Mouse (Mus musculus): Measurements from ENCODE around the gene Chmp6. TPM values are rescaled to one million over a fixed set of nuclear protein-coding genes. Genes with fewer than 3 reads are reported as not detected.

Gene Chmp6
- total and polyA plus RNA-seq, 2 experiments from 2014 or later, result 79.5 to 121 TPM

GRCm38 (mm10) chr11:119928023-119928681 lies 14.9 kb downstream of the Chmp6 start:
- no peaks in the 10 kb centered on the region for H3K9me3 ChIP-seq (ENCODE audit: low read length)
- no peak for ATAC-seq (ENCODE audit: low FRiP score)
- H3K36me3 ChIP-seq (ENCODE audit: insufficient read depth, low read length), result no peaks in the 10 kb centered on the region
- H3K4me3 ChIP-seq (ENCODE audit: low read depth, low read length), result no peak overlapping the region
- DNase-seq (ENCODE audit: low spot score), result no peak
- H3K4me1 ChIP-seq (ENCODE audit: insufficient read depth, low read length), result no peaks in the 10 kb centered on the region
- no peaks in the 10 kb centered on the region for H3K27me3 ChIP-seq (ENCODE audit: insufficient read depth, low read length)
- H3K27ac ChIP-seq (ENCODE audit: low read depth, low read length), result no peak overlapping the region
- H3K9ac ChIP-seq (replicated peaks; ENCODE audit: low read length, poor library complexity, severe bottlenecking), result no peak overlapping the region
- WGBS, result 77% methylated on average over 16 of the region's 16 CpGs
- H3K4me2 ChIP-seq (ENCODE audit: low read depth, low read length, poor library complexity, severe bottlenecking), result no peak overlapping the region
- no peak for TF ChIP-seq CTCF (IDR thresholded peaks at IDR 0.05)

- WGBS, result 75% methylated on average over 6 of the region's 6 CpGs
- H3K4me3 ChIP-seq (ENCODE audit: low read depth, low read length), result no peak overlapping the region
- H3K9ac ChIP-seq (replicated peaks; ENCODE audit: low read length, poor library complexity, severe bottlenecking), result no peak overlapping the region
These were observed 16.5 kb downstream of the Chmp6 start for GRCm38 (mm10) chr11:119929603-119930265.

GRCm38 (mm10) chr11:119931809-119932208 lies 18.6 kb downstream of the Chmp6 start:
- Histone ChIP-seq H3K27ac (ENCODE audit: low read depth, low read length) (no peak overlapping the region), H3K4me2 (ENCODE audit: low read depth, low read length, poor library complexity, severe bottlenecking) (no peak overlapping the region), H3K4me1 (ENCODE audit: insufficient read depth, low read length) (no peaks in the 10 kb centered on the region), H3K36me3 (ENCODE audit: insufficient read depth, low read length) (no peaks in the 10 kb centered on the region), H3K27me3 (ENCODE audit: insufficient read depth, low read length) (no peaks in the 10 kb centered on the region), H3K9ac (replicated peaks; ENCODE audit: low read length, poor library complexity, severe bottlenecking) (no peak overlapping the region), H3K9me3 (ENCODE audit: low read length) (no peaks in the 10 kb centered on the region), H3K4me3 (ENCODE audit: low read depth, low read length) (no peak overlapping the region)
- DNase-seq (ENCODE audit: low spot score), result peak; percentile 52
- 73% methylated on average over 10 of the region's 10 CpGs for WGBS
- no peak for ATAC-seq (ENCODE audit: low FRiP score)
- no peak for TF ChIP-seq CTCF (IDR thresholded peaks at IDR 0.05)

More at GRCm38 (mm10) chr11:119929603-119930265, 16.5 kb downstream of the Chmp6 start:
- Histone ChIP-seq H3K27me3 (ENCODE audit: insufficient read depth, low read length) (no peaks in the 10 kb centered on the region), H3K4me2 (ENCODE audit: low read depth, low read length, poor library complexity, severe bottlenecking) (no peak overlapping the region), H3K36me3 (ENCODE audit: insufficient read depth, low read length) (no peaks in the 10 kb centered on the region), H3K27ac (ENCODE audit: low read depth, low read length) (no peak overlapping the region), H3K9me3 (ENCODE audit: low read length) (no peaks in the 10 kb centered on the region), H3K4me1 (ENCODE audit: insufficient read depth, low read length) (no peaks in the 10 kb centered on the region)
- TF ChIP-seq CTCF (IDR thresholded peaks at IDR 0.05), result no peak
- no peak for DNase-seq (ENCODE audit: low spot score)
- no peak for ATAC-seq (ENCODE audit: low FRiP score)

- no peaks in the 10 kb centered on the region for H3K4me1 ChIP-seq (ENCODE audit: insufficient read depth, low read length)
- ATAC-seq (ENCODE audit: low FRiP score), result no peak
- 70% methylated on average over 4 of the region's 4 CpGs for WGBS
- H3K27ac ChIP-seq (ENCODE audit: low read depth, low read length), result no peak overlapping the region
- no peak overlapping the region for H3K9ac ChIP-seq (replicated peaks; ENCODE audit: low read length, poor library complexity, severe bottlenecking)
- H3K27me3 ChIP-seq (ENCODE audit: insufficient read depth, low read length), result no peaks in the 10 kb centered on the region
- H3K4me2 ChIP-seq (ENCODE audit: low read depth, low read length, poor library complexity, severe bottlenecking), result no peak overlapping the region
- peak; percentile 27 for DNase-seq (ENCODE audit: low spot score)
- H3K36me3 ChIP-seq (ENCODE audit: insufficient read depth, low read length), result no peaks in the 10 kb centered on the region
- H3K4me3 ChIP-seq (ENCODE audit: low read depth, low read length), result no peak overlapping the region
- no peak for TF ChIP-seq CTCF (IDR thresholded peaks at IDR 0.05)
- no peaks in the 10 kb centered on the region for H3K9me3 ChIP-seq (ENCODE audit: low read length)
These were observed 19.9 kb downstream of the Chmp6 start for GRCm38 (mm10) chr11:119933142-119933541.

- WGBS, result 86% methylated on average over 8 of the region's 8 CpGs
- H3K36me3 ChIP-seq (ENCODE audit: insufficient read depth, low read length), result no peaks in the 10 kb centered on the region
- H3K27me3 ChIP-seq (ENCODE audit: insufficient read depth, low read length), result no peaks in the 10 kb centered on the region
- no peaks in the 10 kb centered on the region for H3K9me3 ChIP-seq (ENCODE audit: low read length)
- H3K27ac ChIP-seq (ENCODE audit: low read depth, low read length), result no peak overlapping the region
- H3K4me3 ChIP-seq (ENCODE audit: low read depth, low read length), result no peak overlapping the region
- H3K4me1 ChIP-seq (ENCODE audit: insufficient read depth, low read length), result no peaks in the 10 kb centered on the region
- H3K4me2 ChIP-seq (ENCODE audit: low read depth, low read length, poor library complexity, severe bottlenecking), result no peak overlapping the region
- TF ChIP-seq CTCF (IDR thresholded peaks at IDR 0.05), result no peak
- DNase-seq (ENCODE audit: low spot score), result no peak
- ATAC-seq (ENCODE audit: low FRiP score), result no peak
- H3K9ac ChIP-seq (replicated peaks; ENCODE audit: low read length, poor library complexity, severe bottlenecking), result no peak overlapping the region
These were observed 20.8 kb downstream of the Chmp6 start for GRCm38 (mm10) chr11:119933819-119934583.

GRCm38 (mm10) chr11:119934773-119935172 lies 21.5 kb downstream of the Chmp6 start:
- no peak overlapping the region for H3K4me3 ChIP-seq (ENCODE audit: low read depth, low read length)
- no peak overlapping the region for H3K4me2 ChIP-seq (ENCODE audit: low read depth, low read length, poor library complexity, severe bottlenecking)
- H3K27ac ChIP-seq (ENCODE audit: low read depth, low read length), result no peak overlapping the region
- ATAC-seq (ENCODE audit: low FRiP score), result no peak
- WGBS, result 80% methylated on average over 8 of the region's 8 CpGs
- H3K4me1 ChIP-seq (ENCODE audit: insufficient read depth, low read length), result no peaks in the 10 kb centered on the region
- H3K9ac ChIP-seq (replicated peaks; ENCODE audit: low read length, poor library complexity, severe bottlenecking), result no peak overlapping the region
- no peaks in the 10 kb centered on the region for H3K36me3 ChIP-seq (ENCODE audit: insufficient read depth, low read length)
- no peak for TF ChIP-seq CTCF (IDR thresholded peaks at IDR 0.05)
- DNase-seq (ENCODE audit: low spot score), result no peak
- H3K9me3 ChIP-seq (ENCODE audit: low read length), result no peaks in the 10 kb centered on the region
- H3K27me3 ChIP-seq (ENCODE audit: insufficient read depth, low read length), result no peaks in the 10 kb centered on the region
